Mouse (Mus musculus): ENCODE results near the gene Gse1. TPM values are rescaled to one million over a fixed set of nuclear protein-coding genes. Genes with fewer than 3 reads are reported as not detected.

The Gse1 gene
- polyA plus RNA-seq, 1 experiment: 55.9 TPM

GRCm38 (mm10) chr8:120290614-120291013 lies 62.4 kb downstream of the Gse1 start:
- WGBS: 86% methylated on average over 15 of the region's 15 CpGs

DNA sequence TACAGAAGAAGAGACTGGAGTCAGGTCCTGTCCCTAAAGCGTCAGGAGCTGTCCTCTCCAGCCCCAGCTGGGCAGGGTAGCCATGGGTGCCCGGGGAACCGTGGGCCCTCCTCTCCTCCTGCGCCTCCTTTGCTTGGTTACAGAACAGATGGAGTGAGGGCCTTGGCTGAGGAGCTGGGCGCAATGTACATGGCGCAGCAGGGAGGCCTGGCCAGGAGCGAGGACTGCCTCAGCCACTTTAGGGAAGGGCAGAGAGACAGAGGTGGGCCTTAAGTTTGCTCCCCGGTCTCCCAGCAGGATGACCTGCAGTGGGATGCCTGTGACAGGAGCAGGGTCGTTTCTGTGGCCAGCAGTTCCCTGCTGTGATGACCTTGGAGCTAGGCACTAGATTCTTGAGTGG lies 63.4 kb downstream of the Gse1 start:
- no peak for TF ChIP-seq CTCF (IDR thresholded peaks at IDR 0.05; ENCODE audit: extremely low read depth, insufficient read length, insufficient replicate concordance, low read depth, low read length)
- TF ChIP-seq POLR2A (IDR thresholded peaks at IDR 0.05; ENCODE audit: low read depth, low read length): no peak

More at GRCm38 (mm10) chr8:120290614-120291013, 62.4 kb downstream of the Gse1 start:
- TF ChIP-seq POLR2A (IDR thresholded peaks at IDR 0.05; ENCODE audit: low read depth, low read length) (no peak), CTCF (IDR thresholded peaks at IDR 0.05; ENCODE audit: extremely low read depth, insufficient read length, insufficient replicate concordance, low read depth, low read length) (no peak)
- Histone ChIP-seq H3K27ac (ENCODE audit: insufficient read depth, low read depth, low read length) (no peak overlapping the region), H3K36me3 (ENCODE audit: control insufficient read depth, insufficient read depth, low read length) (no peaks in the 10 kb centered on the region), H3K4me1 (ENCODE audit: control insufficient read depth, insufficient read depth, insufficient read length, low read length) (peaks cover 3% of the 10 kb centered on the region), H3K27me3 (ENCODE audit: control insufficient read depth, insufficient read depth, low read length) (no peaks in the 10 kb centered on the region), H3K4me3 (ENCODE audit: low read depth, low read length) (no peak overlapping the region)

GRCm38 (mm10) chr8:120292316-120293107 lies 64.3 kb downstream of the Gse1 start:
- H3K27me3 ChIP-seq (ENCODE audit: control insufficient read depth, insufficient read depth, low read length): no peaks in the 10 kb centered on the region
- H3K36me3 ChIP-seq (ENCODE audit: control insufficient read depth, insufficient read depth, low read length): no peaks in the 10 kb centered on the region
- no peak overlapping the region for H3K27ac ChIP-seq (ENCODE audit: insufficient read depth, low read depth, low read length)
- WGBS: 55% methylated on average over 8 of the region's 8 CpGs
- TF ChIP-seq CTCF (IDR thresholded peaks at IDR 0.05; ENCODE audit: extremely low read depth, insufficient read length, insufficient replicate concordance, low read depth, low read length) (no peak), POLR2A (IDR thresholded peaks at IDR 0.05; ENCODE audit: low read depth, low read length) (no peak)
- no peaks in the 10 kb centered on the region; the same call in none of the 2 replicates for H3K4me1 ChIP-seq (ENCODE audit: control insufficient read depth, insufficient read depth, insufficient read length, low read length)
- H3K4me3 ChIP-seq (ENCODE audit: low read depth, low read length): no peak overlapping the region

More for the DNA sequence above, 63.4 kb downstream of the Gse1 start:
- Histone ChIP-seq H3K36me3 (ENCODE audit: control insufficient read depth, insufficient read depth, low read length) (no peaks in the 10 kb centered on the region), H3K4me1 (ENCODE audit: control insufficient read depth, insufficient read depth, insufficient read length, low read length) (no peaks in the 10 kb centered on the region; the same call in none of the 2 replicates), H3K27me3 (ENCODE audit: control insufficient read depth, insufficient read depth, low read length) (no peaks in the 10 kb centered on the region), H3K4me3 (ENCODE audit: low read depth, low read length) (no peak overlapping the region), H3K27ac (ENCODE audit: insufficient read depth, low read depth, low read length) (no peak overlapping the region)
- 88% methylated on average over 9 of the region's 9 CpGs for WGBS

DNA sequence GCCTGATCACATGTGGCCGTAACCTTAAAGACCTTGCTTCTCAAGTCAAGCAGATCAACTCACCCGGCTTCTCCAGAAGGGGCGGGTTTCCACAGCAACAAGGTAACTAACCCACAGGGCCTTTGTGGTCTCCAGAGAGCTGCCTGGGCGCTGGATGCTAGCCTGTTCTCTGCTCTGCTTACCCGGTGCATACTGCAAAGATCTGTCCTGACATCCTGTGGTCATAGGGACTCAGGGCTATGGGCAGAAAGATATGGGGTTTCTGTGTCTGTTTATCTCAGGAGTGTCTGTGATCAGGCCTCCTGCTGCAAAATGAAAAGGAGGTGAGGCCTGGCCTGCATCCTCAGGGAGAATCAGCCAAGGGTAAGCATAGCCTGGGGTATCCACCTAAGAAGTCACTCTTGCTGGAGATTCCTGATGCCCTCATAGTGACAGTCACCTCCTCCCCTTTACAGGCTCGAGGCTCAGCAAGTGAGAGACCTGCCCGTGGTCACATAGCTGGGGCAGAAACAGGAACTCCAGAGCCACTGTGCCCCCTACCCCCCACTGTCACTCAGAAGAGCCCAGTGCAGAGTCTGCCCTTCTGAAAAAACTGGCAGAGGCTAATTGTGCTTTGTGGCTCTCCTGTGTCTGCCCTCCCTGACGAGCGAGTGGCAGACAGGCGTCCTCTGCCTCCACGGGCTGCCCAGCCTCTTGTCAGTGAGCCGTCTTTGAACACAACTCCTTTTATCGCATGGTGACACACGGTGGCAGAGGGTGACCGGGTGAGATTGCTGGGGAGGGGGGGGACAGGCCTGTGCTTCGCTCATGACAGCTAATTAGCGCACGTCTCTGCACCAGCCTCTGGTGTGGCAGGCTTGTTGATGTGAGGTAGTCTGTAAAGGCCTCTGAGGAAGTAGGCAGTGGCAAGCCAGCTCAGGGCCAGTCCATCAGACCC lies 65.4 kb downstream of the Gse1 start:
- Histone ChIP-seq H3K27ac (ENCODE audit: insufficient read depth, low read depth, low read length) (no peak overlapping the region), H3K4me1 (ENCODE audit: control insufficient read depth, insufficient read depth, insufficient read length, low read length) (no peaks in the 10 kb centered on the region; the same call in none of the 2 replicates), H3K36me3 (ENCODE audit: control insufficient read depth, insufficient read depth, low read length) (no peaks in the 10 kb centered on the region), H3K27me3 (ENCODE audit: control insufficient read depth, insufficient read depth, low read length) (no peaks in the 10 kb centered on the region), H3K4me3 (ENCODE audit: low read depth, low read length) (no peak overlapping the region)
- WGBS: 84% methylated on average over 18 of the region's 18 CpGs
- no peak for TF ChIP-seq CTCF (IDR thresholded peaks at IDR 0.05; ENCODE audit: extremely low read depth, insufficient read length, insufficient replicate concordance, low read depth, low read length)
- no peak for TF ChIP-seq POLR2A (IDR thresholded peaks at IDR 0.05; ENCODE audit: low read depth, low read length)

DNA sequence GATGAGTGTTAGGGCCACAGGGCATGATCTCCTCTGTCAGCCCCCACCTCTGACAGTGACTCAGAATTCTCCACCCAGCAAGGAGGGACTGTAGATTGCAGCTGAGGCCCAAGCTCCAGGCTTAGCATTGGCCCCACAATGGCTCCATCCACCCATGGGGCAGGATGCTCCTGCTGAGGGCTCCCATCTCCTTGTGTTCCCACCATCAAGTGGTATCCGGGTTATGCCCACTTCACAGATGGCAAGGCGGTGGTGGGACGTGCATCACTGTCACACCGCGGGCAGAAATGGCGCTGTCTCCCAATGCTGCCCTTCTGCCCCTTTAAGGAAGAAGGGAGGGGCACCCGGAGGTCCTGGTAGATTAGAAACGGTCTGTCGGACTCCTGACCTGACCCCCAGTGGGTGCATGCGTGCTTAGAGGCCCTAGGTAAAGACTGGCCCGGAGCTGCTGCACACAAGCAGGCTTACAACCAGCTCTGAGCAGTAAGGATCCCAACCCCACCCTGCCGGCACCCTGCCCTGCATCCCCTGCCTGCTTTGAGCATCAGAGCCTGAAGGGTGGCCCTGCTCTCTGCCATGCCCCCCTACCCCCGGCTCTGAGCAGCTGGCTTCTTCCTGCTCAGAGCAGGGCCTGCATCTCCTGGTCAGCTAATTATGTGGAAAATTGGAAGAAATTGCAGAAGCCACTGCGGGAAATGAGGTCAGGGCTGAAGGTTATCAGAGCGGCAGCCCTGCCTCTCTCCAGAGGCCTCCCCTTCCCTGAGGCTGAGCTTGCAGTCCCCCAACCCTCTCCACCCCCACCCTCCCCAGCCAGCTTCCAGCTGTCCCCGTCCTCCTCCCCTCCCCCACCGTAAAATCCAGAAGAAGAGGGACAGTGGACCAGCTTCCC lies 67.0 kb downstream of the Gse1 start:
- H3K4me3 ChIP-seq (ENCODE audit: low read depth, low read length): no peak overlapping the region

DNA sequence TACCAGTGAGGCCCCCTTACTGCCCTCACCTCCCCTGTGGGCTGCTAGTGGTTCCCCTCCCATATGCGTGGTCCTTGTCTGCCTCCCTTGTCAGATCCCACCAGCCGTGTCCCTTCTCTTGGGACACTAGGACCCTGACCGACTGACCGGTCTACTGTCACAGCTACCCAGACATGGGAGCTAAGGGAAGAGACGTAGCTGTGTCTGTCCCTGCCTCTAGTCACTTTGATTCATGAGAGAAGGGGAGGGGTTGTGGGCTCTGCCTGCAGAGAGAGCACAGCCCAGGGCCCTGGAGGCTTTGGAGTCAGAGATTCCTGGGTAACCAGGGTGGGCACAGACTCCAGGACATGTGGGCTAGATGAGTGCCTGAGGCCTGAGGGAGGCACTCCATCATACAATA lies 68.7 kb downstream of the Gse1 start:
- Histone ChIP-seq H3K27me3 (ENCODE audit: control insufficient read depth, insufficient read depth, low read length) (no peaks in the 10 kb centered on the region), H3K36me3 (ENCODE audit: control insufficient read depth, insufficient read depth, low read length) (no peaks in the 10 kb centered on the region), H3K4me3 (ENCODE audit: low read depth, low read length) (no peak overlapping the region), H3K4me1 (ENCODE audit: control insufficient read depth, insufficient read depth, insufficient read length, low read length) (peaks cover 4% of the 10 kb centered on the region; the same call in 1 of the 2 replicates), H3K27ac (ENCODE audit: insufficient read depth, low read depth, low read length) (no peak overlapping the region)
- TF ChIP-seq CTCF (IDR thresholded peaks at IDR 0.05; ENCODE audit: extremely low read depth, insufficient read length, insufficient replicate concordance, low read depth, low read length): no peak
- TF ChIP-seq POLR2A (IDR thresholded peaks at IDR 0.05; ENCODE audit: low read depth, low read length): no peak
- WGBS: 87% methylated on average over 5 of the region's 5 CpGs

More for the DNA sequence above, 67.0 kb downstream of the Gse1 start:
- TF ChIP-seq POLR2A (IDR thresholded peaks at IDR 0.05; ENCODE audit: low read depth, low read length): no peak
- TF ChIP-seq CTCF (IDR thresholded peaks at IDR 0.05; ENCODE audit: extremely low read depth, insufficient read length, insufficient replicate concordance, low read depth, low read length): no peak
- H3K4me1 ChIP-seq (ENCODE audit: control insufficient read depth, insufficient read depth, insufficient read length, low read length): no peaks in the 10 kb centered on the region; the same call in none of the 2 replicates
- H3K36me3 ChIP-seq (ENCODE audit: control insufficient read depth, insufficient read depth, low read length): no peaks in the 10 kb centered on the region
- no peaks in the 10 kb centered on the region for H3K27me3 ChIP-seq (ENCODE audit: control insufficient read depth, insufficient read depth, low read length)
- WGBS: 48% methylated on average over 17 of the region's 17 CpGs
- H3K27ac ChIP-seq (ENCODE audit: insufficient read depth, low read depth, low read length): no peak overlapping the region
